Mouse (Mus musculus) neural tube, postnatal 0 days (tissue): ENCODE data around the gene Khnyn. TPM values are rescaled to one million over a fixed set of nuclear protein-coding genes. Genes with fewer than 3 reads are reported as not detected.

ENCODE experiments used
- polyA plus RNA-seq: library from polyadenylated mRNA; unstranded; fragments of >200 nt; fragmentation: Nextera tagmentation; extraction: Ambion mirVana; gene quantifications from 2 replicates; pipeline ENCODE4 v1.2.1, GENCODE M21; 2015

Khnyn gene
- polyA plus RNA-seq = 6.2 and 7.5 TPM in 2 replicates

DNA sequence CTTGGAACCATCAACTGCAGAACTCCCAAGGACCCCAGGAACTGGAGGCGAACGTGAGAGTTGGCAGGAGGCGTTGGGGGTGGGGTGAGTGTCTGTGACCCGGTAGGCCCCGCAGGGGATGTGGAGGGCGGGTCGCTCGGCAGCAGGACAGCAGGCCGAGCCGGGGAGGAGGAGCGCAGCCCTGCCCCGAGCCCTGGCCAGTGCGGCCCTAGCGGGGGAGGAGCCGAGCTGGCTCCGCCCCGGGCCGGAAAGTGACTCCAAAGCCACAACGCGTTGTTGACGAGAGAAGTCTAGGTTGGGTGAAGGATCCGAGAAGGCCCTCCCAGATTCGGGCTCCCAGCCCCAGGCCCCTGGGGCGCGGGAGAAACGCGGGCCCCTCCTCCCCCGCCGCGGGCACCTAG, at the start of gene Khnyn:
Gene Khnyn, plus strand, starts transcription at position 235 of the 401 bp plus-strand sequence.

DNA sequence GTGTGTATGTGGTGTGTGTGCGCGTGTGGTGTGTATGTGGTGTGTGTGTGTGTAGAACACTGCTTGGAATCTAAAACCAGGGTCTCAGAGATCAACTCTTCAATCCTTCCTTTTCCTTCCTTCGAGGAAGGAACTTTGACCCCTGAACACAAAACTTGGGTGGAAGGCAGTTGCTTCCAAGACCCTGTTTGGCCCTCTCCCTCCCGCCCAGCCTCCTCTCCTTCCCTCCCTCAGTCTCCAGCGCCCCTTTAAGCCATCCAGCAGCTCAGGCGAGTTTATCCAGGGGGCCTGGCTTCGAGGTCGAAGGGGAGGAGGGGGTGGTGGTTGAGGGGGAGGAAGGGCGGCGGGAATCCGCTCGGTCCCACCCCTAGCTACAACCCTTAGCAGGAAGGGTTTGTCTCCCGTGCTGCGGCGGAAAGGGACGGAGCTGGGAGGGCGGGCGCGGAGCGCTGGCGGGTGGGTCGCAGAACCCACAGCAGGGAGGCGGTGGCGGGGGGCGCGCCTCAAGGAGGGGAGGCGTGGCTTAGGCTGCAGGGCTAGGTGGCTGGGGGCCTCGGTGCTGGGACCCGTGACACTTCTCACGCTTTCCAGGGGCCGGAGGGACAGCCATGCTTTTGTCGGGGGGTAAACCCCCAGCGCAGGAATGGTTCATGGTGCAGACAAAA, 31.0 kb upstream of the Khnyn start, which contains the start of gene Nynrin:
Gene Nynrin, plus strand, starts transcription at position 390 of the 665 bp plus-strand sequence.

DNA sequence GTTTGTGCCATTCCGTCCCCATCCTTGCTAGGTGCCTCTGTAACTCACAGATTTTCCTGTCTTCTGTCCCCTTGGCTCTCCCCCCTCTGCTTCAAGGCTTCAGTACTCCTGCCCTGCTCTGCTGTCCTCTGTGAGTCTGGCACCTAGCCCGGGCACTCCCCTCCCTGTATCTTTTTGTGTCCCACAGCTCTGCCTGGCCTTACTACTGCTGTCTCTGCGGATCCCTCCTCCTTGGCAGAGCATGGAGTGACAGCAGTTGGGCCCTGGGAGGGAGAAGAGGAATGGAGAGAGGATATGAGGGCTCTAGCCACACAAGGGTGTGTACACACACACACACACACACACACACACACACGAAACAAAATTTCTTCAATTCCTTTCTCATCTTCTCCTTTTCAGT, 581 bp upstream of the Khnyn start, which contains the start of gene Cbln3:
Gene Cbln3, minus strand, starts transcription at position 227 of the 400 bp plus-strand sequence.

DNA sequence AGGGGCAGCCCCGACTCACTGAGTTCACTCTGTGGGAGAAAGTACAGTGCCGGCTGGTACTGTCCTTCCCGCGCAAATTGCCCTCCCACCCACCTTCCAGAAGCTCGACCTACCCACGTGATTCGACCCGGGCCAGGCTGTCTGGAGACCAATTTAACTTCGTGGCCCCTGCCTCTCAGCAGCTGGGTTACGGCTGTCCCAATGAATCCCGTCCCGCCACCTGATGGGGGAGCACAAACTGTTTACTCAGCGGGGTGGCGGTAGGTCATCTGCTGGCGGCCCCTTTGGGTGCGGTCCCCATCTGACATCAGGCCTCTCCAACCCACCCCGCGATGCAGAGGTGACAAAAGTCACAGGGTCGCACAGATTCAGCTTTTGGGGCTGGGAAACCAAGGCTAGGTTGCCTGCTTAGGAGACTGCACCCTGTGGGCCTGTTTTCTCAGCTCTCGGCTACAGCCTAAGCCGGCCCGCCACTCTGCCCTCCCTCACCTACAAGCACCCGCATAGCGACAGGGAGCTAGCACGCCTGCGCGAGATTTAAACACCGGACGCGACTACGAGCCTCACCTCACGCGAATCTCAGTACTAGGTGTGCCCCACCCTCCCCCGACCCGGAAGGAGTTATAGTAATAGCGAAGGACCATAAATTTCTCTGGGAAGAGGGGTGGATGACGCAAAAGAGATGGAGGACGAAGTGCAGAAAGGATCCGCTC, 15.1 kb downstream of the Khnyn start, which contains the start of gene Sdr39u1:
Gene Sdr39u1, minus strand, starts transcription at position 593 of the 713 bp plus-strand sequence.

DNA sequence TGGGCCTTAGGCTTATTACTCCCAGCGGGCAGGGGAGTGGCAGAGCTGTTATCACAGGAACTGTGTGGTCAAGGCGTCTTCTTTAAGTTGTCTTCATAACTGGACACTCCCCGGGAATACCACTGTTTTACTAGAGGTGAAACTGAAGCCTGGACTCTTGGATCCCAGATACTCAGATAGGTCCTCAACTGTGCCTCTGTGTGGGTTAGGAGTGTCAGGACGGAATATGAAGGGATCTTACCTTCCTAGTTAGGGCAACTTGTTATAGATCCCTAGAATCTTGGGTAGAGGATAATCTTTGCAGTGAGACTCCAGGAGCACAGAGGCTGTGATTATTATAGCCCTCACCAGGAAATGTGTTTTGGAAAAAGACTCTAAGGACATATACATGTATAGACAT, 59.8 kb downstream of the Khnyn start, which contains the start of gene Cma1:
Gene Cma1, minus strand, starts transcription at position 101 of the 400 bp plus-strand sequence.

Other genes with a start within 250 kb of the Khnyn start
- 91.3 and 115 TPM in 2 replicates for gene Ipo4, start 249.0 kb upstream of the Khnyn start, polyA plus RNA-seq
- gene Gm49378, start 247.1 kb upstream of the Khnyn start, polyA plus RNA-seq = 1.4 and 1.9 TPM in 2 replicates
- 56.4 and 60.8 TPM in 2 replicates for gene Tm9sf1, start 241.1 kb upstream of the Khnyn start, polyA plus RNA-seq
- 0.18 and 0.27 TPM in 2 replicates for gene Tssk4, start 234.8 kb upstream of the Khnyn start, polyA plus RNA-seq
- 73.9 and 80.1 TPM in 2 replicates for gene Mdp1, start 224.4 kb upstream of the Khnyn start, polyA plus RNA-seq
- gene Gmpr2, start 213.0 kb upstream of the Khnyn start, polyA plus RNA-seq = 39.0 and 39.8 TPM in 2 replicates
- 600 and 637 TPM in 2 replicates for gene Nedd8, start 212.8 kb upstream of the Khnyn start, polyA plus RNA-seq
- gene Tinf2, start 203.1 kb upstream of the Khnyn start, polyA plus RNA-seq = 23.1 and 26.2 TPM in 2 replicates
- 0.19 and 0.46 TPM in 2 replicates for gene Tgm1, start 171.0 kb upstream of the Khnyn start, polyA plus RNA-seq
- 51.6 and 55.1 TPM in 2 replicates for gene Rabggta, start 162.7 kb upstream of the Khnyn start, polyA plus RNA-seq
- gene Dhrs1, start 139.3 kb upstream of the Khnyn start, polyA plus RNA-seq = 98.5 and 99.2 TPM in 2 replicates
- gene Nop9, start 139.3 kb upstream of the Khnyn start, polyA plus RNA-seq = 18.9 and 24.6 TPM in 2 replicates
- 0.57 and 0.76 TPM in 2 replicates for gene Cideb, start 126.5 kb upstream of the Khnyn start, polyA plus RNA-seq
- 0.50 and 0.74 TPM in 2 replicates for gene Ltb4r2, start 123.5 kb upstream of the Khnyn start, polyA plus RNA-seq
- gene Ltb4r1, start 119.0 kb upstream of the Khnyn start, polyA plus RNA-seq = 0.38 and 1.1 TPM in 2 replicates
- 2.4 and 2.6 TPM in 2 replicates for gene Adcy4, start 100.9 kb upstream of the Khnyn start, polyA plus RNA-seq
- gene Ripk3, start 96.1 kb upstream of the Khnyn start, polyA plus RNA-seq = 1.4 and 1.5 TPM in 2 replicates
- gene Nfatc4, start 61.8 kb upstream of the Khnyn start, polyA plus RNA-seq = 5.1 and 5.7 TPM in 2 replicates
- 5.8 and 6.7 TPM in 2 replicates for gene Nynrin, start 30.9 kb upstream of the Khnyn start, polyA plus RNA-seq
- gene Cbln3, start 555 bp upstream of the Khnyn start, polyA plus RNA-seq = 0.68 and 1.0 TPM in 2 replicates
- 141 and 152 TPM in 2 replicates for gene Sdr39u1, start 15.3 kb downstream of the Khnyn start, polyA plus RNA-seq
- 0.43 and 0.57 TPM in 2 replicates for gene Cma1, start 59.7 kb downstream of the Khnyn start, polyA plus RNA-seq
- gene Cma2, start 66.0 kb downstream of the Khnyn start, polyA plus RNA-seq = not detected in 2 replicates
- not detected in 2 replicates for gene Mcpt1, start 133.0 kb downstream of the Khnyn start, polyA plus RNA-seq
- gene Mcpt9, start 145.5 kb downstream of the Khnyn start, polyA plus RNA-seq = not detected in 2 replicates
- not detected in 2 replicates for gene Mcpt2, start 157.1 kb downstream of the Khnyn start, polyA plus RNA-seq
- gene Mcpt4, start 177.4 kb downstream of the Khnyn start, polyA plus RNA-seq = 0.14 TPM in 1 of 2 replicates, not detected in the other
- not detected in 2 replicates for gene Mcpt8, start 200.3 kb downstream of the Khnyn start, polyA plus RNA-seq
- gene Ctsg, start 217.6 kb downstream of the Khnyn start, polyA plus RNA-seq = not detected in 2 replicates
- not detected in 2 replicates for gene Gzme, start 235.7 kb downstream of the Khnyn start, polyA plus RNA-seq
- not detected in 2 replicates for gene Gzmd, start 247.7 kb downstream of the Khnyn start, polyA plus RNA-seq